Mouse (Mus musculus): ENCODE results near the gene Ptov1. TPM values are rescaled to one million over a fixed set of nuclear protein-coding genes. Genes with fewer than 3 reads are reported as not detected.

Gene Ptov1
- total and polyA plus RNA-seq, 2 experiments from 2014 or later: 430 to 500 TPM

DNA sequence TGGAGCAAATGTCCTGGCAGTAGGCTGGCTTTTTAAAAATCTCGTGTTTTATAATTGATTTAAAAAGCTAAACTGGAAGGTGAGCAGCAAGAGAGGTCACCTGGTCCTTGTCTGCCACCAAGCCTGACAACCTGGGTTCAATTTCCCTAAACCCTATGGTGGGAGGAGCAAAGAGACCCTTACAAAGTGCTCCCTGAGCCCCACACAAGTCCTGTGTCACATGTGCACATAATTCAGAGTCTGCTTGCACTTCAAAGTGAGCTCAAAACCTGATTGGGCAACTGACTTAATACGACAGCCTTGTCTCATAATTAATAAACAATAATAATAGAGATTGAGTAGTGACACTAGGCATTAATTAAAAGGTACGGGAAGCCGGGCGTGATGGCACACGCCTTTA, 1.0 kb upstream of the Ptov1 start:
- ATAC-seq (ENCODE audit: low FRiP score) (no peak), DNase-seq (ENCODE audit: low spot score) (no peak)
- H3K27ac ChIP-seq (ENCODE audit: low read depth, low read length): peak overlapping the region; percentile 100
- peaks cover 24% of the 10 kb centered on the region for H3K4me1 ChIP-seq (ENCODE audit: insufficient read depth, low read length)
- 85% methylated on average over 6 of the region's 6 CpGs for WGBS
- no peak for TF ChIP-seq CTCF (IDR thresholded peaks at IDR 0.05)
- peak overlapping the region; percentile 92 for H3K4me2 ChIP-seq (ENCODE audit: low read depth, low read length, poor library complexity, severe bottlenecking)
- peaks cover 5% of the 10 kb centered on the region; the same call in 1 of the 2 replicates for H3K36me3 ChIP-seq (ENCODE audit: insufficient read depth, low read length)
- no peaks in the 10 kb centered on the region for H3K27me3 ChIP-seq (ENCODE audit: insufficient read depth, low read length)
- H3K4me3 ChIP-seq (ENCODE audit: low read depth, low read length): peak overlapping the region; percentile 98; the same call in 1 of the 2 replicates
- H3K9ac ChIP-seq (replicated peaks; ENCODE audit: low read length, poor library complexity, severe bottlenecking): 0 out of 2 replicates have a peak overlapping the region, but pooled peaks have one; percentile 51
- H3K9me3 ChIP-seq (ENCODE audit: low read length): no peaks in the 10 kb centered on the region

DNA sequence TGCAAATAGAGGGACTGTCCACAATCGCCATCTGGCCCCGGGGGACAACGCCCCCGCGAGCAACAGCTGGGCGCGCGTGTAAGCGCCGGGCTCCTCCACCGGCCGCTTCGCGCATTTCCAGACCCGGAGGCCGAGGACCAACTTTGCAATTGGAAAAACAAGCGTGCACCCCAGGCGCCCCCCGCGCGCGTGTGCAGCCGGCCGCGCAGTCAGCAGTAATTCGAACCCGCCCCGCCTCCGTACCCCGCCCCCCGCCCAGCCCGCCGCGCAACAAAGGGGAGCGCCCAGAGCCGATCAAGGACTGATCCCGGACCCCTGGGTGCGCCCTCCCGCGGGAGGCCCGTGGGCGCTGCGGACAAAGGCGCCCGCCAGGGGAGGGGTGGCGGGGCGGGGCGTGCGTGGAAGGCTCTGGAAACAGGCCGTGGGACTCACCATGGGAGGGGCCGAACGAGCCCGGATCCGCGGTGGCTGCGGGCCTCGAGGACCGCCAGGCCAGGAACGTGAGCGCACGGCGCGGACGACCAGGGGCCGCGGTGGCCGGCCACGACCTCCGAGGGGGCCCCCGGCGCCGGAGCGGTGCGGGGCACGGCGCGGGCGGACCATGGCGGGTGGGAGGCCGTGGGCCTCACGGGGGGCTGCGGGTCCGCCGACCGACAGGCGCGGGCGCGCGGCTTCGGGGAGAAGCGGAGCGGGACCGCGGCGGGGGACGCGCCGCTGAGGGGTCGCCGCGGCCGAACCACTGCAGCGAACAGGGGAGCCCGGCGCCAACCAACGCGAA, 480 bp downstream of the Ptov1 start:
- Histone ChIP-seq H3K36me3 (ENCODE audit: insufficient read depth, low read length) (peaks cover 14% of the 10 kb centered on the region), H3K9ac (replicated peaks; ENCODE audit: low read length, poor library complexity, severe bottlenecking) (peak overlapping the region; percentile 99), H3K4me2 (ENCODE audit: low read depth, low read length, poor library complexity, severe bottlenecking) (peak overlapping the region; percentile 92), H3K27me3 (ENCODE audit: insufficient read depth, low read length) (no peaks in the 10 kb centered on the region), H3K4me1 (ENCODE audit: insufficient read depth, low read length) (peaks cover 24% of the 10 kb centered on the region), H3K27ac (ENCODE audit: low read depth, low read length) (peak overlapping the region; percentile 100), H3K4me3 (ENCODE audit: low read depth, low read length) (peak overlapping the region; percentile 98), H3K9me3 (ENCODE audit: low read length) (no peaks in the 10 kb centered on the region)
- DNase-seq (ENCODE audit: low spot score) (peak; percentile 57), ATAC-seq (ENCODE audit: low FRiP score) (peak; percentile 8)
- TF ChIP-seq CTCF (IDR thresholded peaks at IDR 0.05): peak; percentile 6; the same call in 1 of the 2 replicates
- 2% methylated on average over 82 of the region's 108 CpGs for WGBS

DNA sequence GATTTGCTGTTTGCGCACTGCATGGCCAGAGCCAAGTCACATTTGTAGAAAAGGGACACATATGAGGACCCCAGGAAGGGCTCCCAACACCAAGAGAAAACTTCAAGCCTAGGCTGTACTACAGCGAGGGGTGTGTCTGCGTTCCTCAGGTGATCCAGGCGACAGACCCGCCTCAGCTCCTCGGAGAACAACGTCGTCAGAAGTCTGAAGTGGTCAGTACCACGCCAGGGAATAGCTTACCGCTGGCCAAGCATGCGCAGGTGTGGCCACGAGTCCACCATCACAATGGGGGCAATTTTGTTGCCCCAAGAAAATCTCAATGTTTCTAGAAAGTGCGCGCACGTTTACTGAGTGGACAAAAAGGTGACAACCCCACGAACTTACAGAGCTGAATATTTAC, 1.1 kb downstream of the Ptov1 start:
- H3K4me1 ChIP-seq (ENCODE audit: insufficient read depth, low read length): peaks cover 24% of the 10 kb centered on the region
- 4% methylated on average over 16 of the region's 16 CpGs for WGBS
- TF ChIP-seq CTCF (IDR thresholded peaks at IDR 0.05): no peak
- H3K4me3 ChIP-seq (ENCODE audit: low read depth, low read length): peak overlapping the region; percentile 98
- peaks cover 21% of the 10 kb centered on the region for H3K36me3 ChIP-seq (ENCODE audit: insufficient read depth, low read length)
- H3K27ac ChIP-seq (ENCODE audit: low read depth, low read length): peak overlapping the region; percentile 100
- no peaks in the 10 kb centered on the region for H3K9me3 ChIP-seq (ENCODE audit: low read length)
- H3K9ac ChIP-seq (replicated peaks; ENCODE audit: low read length, poor library complexity, severe bottlenecking): peak overlapping the region; percentile 99
- no peaks in the 10 kb centered on the region for H3K27me3 ChIP-seq (ENCODE audit: insufficient read depth, low read length)
- ATAC-seq (ENCODE audit: low FRiP score): no peak
- DNase-seq (ENCODE audit: low spot score): no peak
- H3K4me2 ChIP-seq (ENCODE audit: low read depth, low read length, poor library complexity, severe bottlenecking): peak overlapping the region; percentile 92

DNA sequence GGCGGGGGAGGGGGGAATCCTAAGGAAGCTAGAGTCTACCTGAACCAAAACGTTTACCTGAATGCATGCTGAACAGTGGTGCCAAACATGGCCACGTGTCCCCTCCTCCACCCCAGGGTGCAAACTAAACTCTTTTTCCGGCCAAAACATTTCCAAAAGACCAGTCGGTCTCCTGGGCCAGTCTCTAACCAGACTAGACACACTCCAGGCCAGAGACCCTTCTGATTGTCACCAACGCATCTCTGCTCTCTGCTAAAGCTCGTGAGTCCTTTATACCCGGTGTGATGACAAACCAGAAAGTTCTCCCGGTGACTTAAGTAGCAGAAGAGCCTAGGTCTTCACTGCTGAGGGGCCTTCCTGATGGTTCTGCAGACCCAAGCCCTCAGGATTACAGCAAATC, 1.8 kb downstream of the Ptov1 start:
- Histone ChIP-seq H3K4me2 (ENCODE audit: low read depth, low read length, poor library complexity, severe bottlenecking) (peak overlapping the region; percentile 92), H3K27ac (ENCODE audit: low read depth, low read length) (no peak overlapping the region), H3K27me3 (ENCODE audit: insufficient read depth, low read length) (no peaks in the 10 kb centered on the region), H3K9me3 (ENCODE audit: low read length) (no peaks in the 10 kb centered on the region), H3K4me3 (ENCODE audit: low read depth, low read length) (peak overlapping the region; percentile 98), H3K36me3 (ENCODE audit: insufficient read depth, low read length) (peaks cover 27% of the 10 kb centered on the region), H3K4me1 (ENCODE audit: insufficient read depth, low read length) (peaks cover 24% of the 10 kb centered on the region), H3K9ac (replicated peaks; ENCODE audit: low read length, poor library complexity, severe bottlenecking) (peak overlapping the region; percentile 29; the same call in 1 of the 2 replicates)
- no peak for TF ChIP-seq CTCF (IDR thresholded peaks at IDR 0.05)
- no peak for ATAC-seq (ENCODE audit: low FRiP score)
- no peak for DNase-seq (ENCODE audit: low spot score)
- 36% methylated on average over 9 of the region's 9 CpGs for WGBS

DNA sequence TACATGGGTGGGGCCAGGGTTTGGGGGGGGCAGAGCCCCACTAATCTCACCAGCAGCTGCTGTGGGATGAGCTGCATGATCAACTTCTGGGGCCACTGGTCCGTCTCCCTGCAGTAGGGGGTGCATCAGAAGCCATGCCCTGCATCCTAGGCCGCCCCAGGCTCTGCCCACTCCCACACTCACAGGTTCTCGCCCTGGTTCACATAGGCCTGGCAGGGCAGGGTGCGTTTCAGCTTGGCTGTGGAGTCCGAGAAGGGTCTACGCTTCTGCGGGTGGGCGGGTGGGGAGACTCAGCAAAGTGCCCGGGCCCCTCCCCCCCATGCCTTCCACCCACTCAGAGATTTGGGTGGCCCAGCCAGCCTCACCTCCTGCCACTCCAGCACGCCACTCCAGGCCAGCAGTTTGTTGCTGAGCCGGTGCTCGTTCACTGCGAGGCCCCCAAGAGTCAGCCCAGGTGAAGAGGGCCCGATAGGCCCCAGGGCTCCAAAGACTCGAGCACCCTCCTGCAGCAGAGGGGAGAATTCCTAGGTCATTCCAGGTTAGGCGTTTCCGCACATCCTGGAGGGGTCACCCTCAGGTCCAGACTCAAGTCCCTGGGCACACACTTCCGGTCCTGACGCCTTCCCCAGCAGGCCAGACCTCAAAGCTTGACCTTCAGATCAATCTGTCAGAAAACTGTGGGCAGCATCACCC, 2.4 kb downstream of the Ptov1 start:
- H3K4me3 ChIP-seq (ENCODE audit: low read depth, low read length): peak overlapping the region; percentile 98
- ATAC-seq (ENCODE audit: low FRiP score) (no peak), DNase-seq (ENCODE audit: low spot score) (no peak)
- H3K9ac ChIP-seq (replicated peaks; ENCODE audit: low read length, poor library complexity, severe bottlenecking): peak overlapping the region; percentile 29; the same call in 1 of the 2 replicates
- peak overlapping the region; percentile 92 for H3K4me2 ChIP-seq (ENCODE audit: low read depth, low read length, poor library complexity, severe bottlenecking)
- no peaks in the 10 kb centered on the region for H3K27me3 ChIP-seq (ENCODE audit: insufficient read depth, low read length)
- peaks cover 34% of the 10 kb centered on the region for H3K36me3 ChIP-seq (ENCODE audit: insufficient read depth, low read length)
- H3K4me1 ChIP-seq (ENCODE audit: insufficient read depth, low read length): peaks cover 24% of the 10 kb centered on the region
- WGBS: 64% methylated on average over 19 of the region's 19 CpGs
- no peak for TF ChIP-seq CTCF (IDR thresholded peaks at IDR 0.05)
- no peaks in the 10 kb centered on the region for H3K9me3 ChIP-seq (ENCODE audit: low read length)
- H3K27ac ChIP-seq (ENCODE audit: low read depth, low read length): 0 out of 2 replicates have a peak overlapping the region, but pooled peaks have one; percentile 32

Data from midbrain, postnatal 0 days (tissue).